Mouse (Mus musculus) splenic B cell, adult 2 months (primary cell): Measurements from ENCODE around the gene Usp20.
A peak's percentile ranks its signal among the peaks of the same experiment; 100 is the strongest.

Source experiments
- DNase-seq: peaks from one replicate; pipeline ENCODE4 v3.0.0-alpha.2; 2011; ENCODE audit warnings: low read depth, low spot score
- H3K27me3 ChIP-seq: 2 replicates; pipeline ENCODE4 v1.6.1; 2012; ENCODE audit warnings: mild to moderate bottlenecking, low read length, moderate library complexity, mixed read lengths; ENCODE audit not compliant: control insufficient read depth, poor library complexity, insufficient read depth, severe bottlenecking
- H3K36me3 ChIP-seq: 2 replicates; pipeline ENCODE4 v1.6.1; 2012; ENCODE audit warnings: mild to moderate bottlenecking, low read length, moderate library complexity, mixed read lengths; ENCODE audit not compliant: control insufficient read depth, poor library complexity, insufficient read depth, severe bottlenecking

The Usp20 gene

DNA sequence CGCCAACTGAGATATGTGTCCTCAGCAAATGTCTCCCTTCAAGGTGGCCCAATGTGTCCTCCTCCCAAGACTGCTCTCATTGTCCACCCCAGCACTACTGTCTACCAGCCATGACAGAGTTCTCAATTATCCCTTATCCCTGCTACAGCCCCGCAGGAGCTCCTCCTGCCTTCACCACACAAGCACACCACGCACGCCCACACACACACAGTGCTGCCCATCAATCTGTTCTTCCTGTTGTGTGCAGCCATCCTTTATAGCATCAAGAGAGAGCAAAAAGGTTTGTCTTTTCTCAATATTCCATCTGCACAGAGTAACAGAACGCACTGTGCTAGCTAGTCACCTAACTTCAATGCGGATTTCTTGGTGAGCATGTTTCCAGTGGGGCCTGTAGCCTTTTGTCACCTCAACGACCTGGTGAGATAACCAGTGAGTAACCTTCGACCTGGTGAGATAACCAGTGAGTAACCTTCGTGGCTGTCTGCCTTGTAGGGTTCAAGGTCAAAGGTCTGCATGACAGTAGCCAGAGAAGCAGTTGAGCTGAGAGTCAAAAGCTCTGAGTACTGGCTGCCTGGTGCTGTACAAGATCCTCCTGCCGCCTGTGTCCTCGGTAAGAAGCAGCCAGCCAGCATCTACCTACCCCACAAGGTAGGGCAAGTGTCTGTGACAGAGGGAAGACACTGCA lies 19.4 kb upstream of the Usp20 start:
- H3K27me3 ChIP-seq, result no peaks in the 10 kb centered on the region
- no peak for DNase-seq
- peaks cover 6% of the 10 kb centered on the region for H3K36me3 ChIP-seq

DNA sequence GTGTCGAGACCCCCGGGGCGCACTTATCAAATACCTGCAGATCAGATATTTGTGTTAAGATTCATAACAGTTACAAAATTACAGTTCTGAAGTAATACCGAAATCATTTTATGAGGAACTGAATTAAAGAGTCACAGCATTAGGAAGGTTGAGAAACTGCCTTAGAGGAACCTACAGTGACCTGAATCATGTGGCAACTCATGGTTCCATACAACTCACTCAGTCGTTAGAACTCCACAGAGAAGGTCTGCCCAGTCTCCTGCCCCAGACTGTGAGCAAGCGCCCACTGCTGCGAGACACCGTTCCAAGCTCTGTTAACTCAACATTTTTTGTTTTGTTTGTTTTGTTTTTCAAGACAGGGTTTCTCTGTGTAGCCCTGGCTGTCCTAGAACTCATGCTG lies 16.5 kb upstream of the Usp20 start:
- no peak for DNase-seq
- Histone ChIP-seq H3K27me3 (no peaks in the 10 kb centered on the region), H3K36me3 (peaks cover 5% of the 10 kb centered on the region)

DNA sequence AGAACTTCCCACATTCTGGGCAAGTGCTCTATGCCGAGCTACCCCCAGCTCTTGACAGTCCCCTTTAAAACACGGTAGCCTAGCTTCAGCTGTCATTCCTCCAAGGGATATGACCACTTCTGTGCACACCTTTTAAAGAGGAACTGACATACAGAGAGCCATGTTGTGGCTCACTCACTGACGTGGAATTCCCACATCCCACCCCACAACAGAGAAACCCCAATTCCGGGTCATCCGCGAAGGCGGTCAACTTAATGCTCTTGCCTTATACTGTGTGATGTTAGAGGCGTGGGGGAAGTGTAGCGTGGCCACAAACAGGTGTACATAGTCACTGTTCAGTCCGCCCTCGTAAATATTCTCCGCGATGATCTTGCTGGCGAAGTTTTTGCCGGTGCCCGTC lies 15.3 kb upstream of the Usp20 start:
- peak; percentile 44 for DNase-seq
- Histone ChIP-seq H3K27me3 (no peaks in the 10 kb centered on the region), H3K36me3 (peaks cover 3% of the 10 kb centered on the region; the same call in 1 of the 2 replicates)

DNA sequence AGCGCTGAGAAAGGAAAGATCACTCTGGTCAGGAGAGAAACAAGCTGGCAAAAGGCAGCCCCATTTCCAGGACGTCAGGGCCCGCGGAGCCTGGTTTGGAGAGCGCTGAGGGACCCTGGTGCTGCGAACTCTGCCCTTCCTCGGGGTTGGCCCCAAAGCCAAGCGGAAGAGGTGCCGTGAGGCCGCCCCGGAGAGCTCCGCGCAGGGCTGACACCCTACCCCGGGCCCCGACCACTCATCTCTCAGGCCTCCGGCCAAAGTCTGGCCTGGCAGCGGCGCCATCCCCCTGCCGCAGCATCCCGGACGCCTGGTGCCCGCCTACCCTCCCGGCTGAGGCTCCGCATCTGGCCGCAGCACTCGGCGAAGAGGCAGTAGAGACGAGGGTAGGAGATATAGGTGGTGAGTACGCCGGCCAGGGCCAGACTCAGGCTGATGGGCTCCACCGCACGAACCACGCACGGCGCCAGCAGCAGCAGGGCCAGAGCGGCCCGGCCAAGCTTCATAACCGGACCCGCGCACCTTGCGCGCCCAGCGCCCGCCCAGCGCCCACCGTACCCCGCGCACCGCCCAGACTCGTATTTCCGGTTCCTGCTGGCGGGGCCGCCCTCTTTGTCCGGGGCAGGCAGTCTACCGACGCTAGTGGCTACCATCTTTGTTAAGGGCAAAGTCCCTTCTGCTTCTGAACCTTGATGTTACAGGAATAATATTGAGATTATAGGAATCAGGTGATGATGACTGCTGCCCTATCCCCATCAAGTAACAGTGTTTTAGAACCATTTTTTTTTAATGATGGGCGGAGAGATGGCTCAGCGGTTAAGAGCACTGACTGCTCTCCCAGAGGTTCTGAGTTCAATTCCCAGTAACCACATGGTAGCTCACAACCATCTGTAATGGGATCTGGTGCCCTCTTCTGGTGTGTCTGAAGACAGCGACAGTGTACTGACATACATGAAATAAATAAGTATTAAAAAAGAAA lies 14.4 kb upstream of the Usp20 start, which contains the start of gene Tor1a:
TSS of gene Tor1a (minus strand) at position 582 of the 976 bp plus-strand sequence.
- Histone ChIP-seq H3K27me3 (no peaks in the 10 kb centered on the region), H3K36me3 (peaks cover 2% of the 10 kb centered on the region; the same call in 1 of the 2 replicates)
- peak; percentile 86 for DNase-seq

DNA sequence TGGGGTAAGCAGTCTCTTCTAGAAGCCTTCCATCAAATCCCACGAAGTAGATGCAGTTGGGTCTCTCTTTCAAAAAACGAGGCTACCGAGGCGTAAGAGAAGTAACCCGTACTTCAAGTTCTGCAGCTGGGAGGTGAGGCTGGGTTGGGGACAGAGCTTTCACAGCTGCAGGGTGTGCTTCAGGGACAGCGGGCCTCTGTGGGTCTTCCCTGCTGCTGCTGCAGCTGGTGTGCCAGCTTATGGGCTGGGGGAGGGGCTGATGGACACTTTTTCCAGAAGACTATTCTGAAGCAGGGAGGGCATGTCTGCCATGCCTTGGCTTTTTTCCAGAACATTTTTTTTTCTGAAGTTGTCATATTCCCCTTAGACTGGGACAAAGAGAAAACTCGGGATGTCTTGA lies 945 bp downstream of the Usp20 start:
- peaks cover 3% of the 10 kb centered on the region for H3K36me3 ChIP-seq
- no peak for DNase-seq
- no peaks in the 10 kb centered on the region for H3K27me3 ChIP-seq

DNA sequence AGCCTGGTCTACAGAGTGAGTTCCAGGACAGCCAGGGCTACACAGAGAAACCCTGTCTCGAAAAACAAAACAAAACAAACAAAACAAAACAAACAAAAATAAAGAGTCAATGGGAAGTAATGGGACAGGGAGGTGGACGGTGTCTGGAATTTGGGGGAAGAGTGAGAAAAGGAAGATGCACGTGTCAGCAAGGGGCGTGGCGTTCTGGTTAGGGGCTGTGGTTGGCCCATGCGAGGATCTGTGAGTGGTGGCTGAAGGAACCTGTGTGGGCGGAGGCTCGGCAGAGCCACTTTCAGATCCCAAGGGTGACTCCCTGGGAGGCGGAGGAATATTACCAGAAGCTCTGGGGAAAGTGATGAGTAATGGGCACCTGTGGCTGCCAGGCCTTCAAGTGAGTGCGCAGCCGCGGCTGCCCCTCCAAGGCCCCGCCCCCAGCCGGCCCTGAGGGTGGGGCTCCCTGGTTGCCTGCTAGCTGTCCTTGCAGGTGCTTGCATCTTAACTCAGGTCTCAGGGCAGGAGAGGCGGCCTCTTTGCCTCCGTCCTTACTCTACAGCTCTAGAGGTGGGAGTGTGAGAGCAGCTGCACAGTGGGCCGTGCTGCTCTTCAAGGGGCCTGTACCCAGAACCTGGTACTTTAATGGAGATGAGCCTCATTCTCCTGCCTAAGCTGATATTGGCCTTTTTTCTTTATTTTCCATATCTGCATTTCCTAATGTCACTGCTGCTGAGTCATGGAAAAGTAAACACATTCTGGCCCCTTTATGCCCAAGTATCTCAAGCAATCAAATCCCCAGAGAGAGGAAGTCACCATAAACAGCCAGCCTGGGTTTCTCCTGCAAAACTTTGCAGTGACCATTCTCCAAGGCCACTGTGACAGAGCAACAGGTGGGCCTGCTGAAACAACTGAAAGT lies 3.3 kb downstream of the Usp20 start:
- no peaks in the 10 kb centered on the region for H3K27me3 ChIP-seq
- H3K36me3 ChIP-seq, result 0 out of 2 replicates have a peak, but pooled peaks cover 2% of the 10 kb centered on the region
- peak; percentile 34 for DNase-seq

DNA sequence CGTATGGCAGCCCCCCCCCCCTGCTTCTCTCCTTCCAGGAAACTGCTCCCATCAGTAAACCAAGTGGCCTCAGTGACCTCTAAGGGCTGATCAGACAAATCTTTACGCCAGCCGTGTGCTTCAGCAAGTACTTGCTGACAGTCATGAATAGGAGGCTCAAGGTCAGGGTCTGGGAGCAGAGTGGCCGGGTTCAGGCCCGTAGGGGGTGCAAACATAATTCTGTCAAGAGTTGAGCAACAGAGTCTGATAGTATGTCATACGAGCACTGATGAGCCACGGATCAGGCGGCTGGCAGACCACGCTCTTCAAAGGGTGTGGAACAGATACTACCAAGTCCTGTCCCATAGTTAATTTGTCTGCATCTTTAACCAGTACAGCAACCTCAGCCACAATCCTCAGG lies 8.1 kb downstream of the Usp20 start:
- Histone ChIP-seq H3K36me3 (0 out of 2 replicates have a peak, but pooled peaks cover 2% of the 10 kb centered on the region), H3K27me3 (no peaks in the 10 kb centered on the region)
- no peak for DNase-seq

DNA sequence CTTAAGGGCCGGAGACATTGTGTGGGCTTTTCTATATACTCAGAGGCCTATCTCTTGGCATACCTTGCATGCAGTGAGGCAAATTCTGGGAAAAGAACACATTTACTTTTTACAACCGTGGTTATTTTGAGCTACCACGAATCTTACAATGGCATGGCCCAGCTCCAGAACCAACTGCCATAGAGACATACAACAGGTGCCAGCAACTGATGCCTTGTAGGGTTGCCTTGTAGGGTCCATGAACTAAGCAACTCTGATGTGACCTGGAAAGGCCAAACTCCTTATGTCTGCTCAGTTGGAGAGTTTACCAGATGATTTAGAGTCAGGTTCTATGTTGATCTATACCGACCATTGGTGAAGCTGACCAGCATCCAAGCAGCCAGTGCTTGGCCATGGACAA lies 12.8 kb downstream of the Usp20 start:
- H3K27me3 ChIP-seq, result no peaks in the 10 kb centered on the region
- DNase-seq, result no peak
- no peaks in the 10 kb centered on the region for H3K36me3 ChIP-seq

DNA sequence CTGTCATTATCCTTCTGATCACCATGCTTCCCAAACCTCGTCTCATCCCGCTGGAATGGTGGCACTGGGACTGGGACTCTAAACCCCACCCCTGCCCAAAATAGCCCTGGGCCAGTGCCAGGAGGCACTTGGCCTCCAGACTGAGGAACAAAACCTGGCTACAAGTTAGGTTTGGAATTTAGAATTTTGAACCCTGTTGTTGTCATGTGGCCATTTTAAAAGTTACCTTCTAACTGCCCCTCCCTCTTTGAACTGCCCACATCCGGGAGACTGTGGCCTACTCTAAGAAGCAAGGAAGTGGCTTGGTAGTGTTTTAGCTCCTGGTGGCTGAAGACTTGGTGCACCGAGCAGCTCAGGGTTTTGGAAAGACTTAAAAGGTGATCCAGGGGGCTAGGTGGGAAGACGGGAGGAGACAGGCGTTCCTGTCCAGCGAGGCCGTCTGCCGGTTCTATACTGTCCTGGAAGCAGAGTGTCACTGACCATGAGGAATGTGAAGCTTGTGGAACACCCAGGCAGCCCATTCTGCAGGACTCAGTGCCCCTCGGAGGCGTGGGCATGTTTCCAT lies 13.4 kb downstream of the Usp20 start:
- DNase-seq, result no peak
- no peaks in the 10 kb centered on the region for H3K27me3 ChIP-seq

DNA sequence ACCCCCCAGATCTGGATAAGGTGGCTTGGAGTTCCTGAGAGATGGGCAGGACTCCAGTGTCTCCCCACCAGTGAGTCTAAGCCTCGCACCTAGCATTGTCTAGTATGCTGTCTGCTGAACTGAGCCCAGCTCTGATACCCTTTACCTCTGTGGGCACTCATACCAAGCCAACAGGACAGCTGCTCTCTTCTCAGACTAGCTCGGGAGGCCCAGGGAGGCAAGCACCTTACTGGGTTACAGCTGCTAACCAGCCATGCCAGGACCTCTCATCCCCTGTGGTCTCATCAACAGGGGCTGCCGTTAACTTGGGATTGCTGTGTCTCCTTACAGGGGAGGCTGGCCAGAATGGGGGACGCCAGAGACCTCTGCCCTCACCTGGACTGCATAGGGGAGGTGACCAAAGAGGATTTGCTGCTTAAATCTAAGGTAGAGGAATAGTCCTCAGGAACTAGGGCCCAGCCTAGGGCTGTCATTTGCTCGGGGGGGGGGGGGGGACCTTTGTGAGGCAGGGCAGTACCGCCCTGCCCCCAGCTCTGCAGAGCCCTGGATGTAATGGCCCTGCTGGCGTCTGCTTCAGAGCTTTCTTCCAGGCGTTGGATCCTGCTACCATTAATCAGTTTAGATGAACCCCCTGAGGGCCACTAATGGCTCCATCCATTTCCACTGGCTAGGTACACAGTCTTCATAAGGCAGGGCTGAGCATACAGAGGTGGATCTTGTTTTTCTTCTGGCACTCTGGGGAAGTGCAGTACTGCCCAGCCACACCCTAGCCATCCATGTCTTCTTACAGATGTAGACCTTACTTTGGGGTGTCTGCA lies 16.6 kb downstream of the Usp20 start:
- Histone ChIP-seq H3K27me3 (no peaks in the 10 kb centered on the region), H3K36me3 (no peaks in the 10 kb centered on the region)
- no peak for DNase-seq

More for the DNA sequence above, 13.4 kb downstream of the Usp20 start:
- H3K36me3 ChIP-seq, result no peaks in the 10 kb centered on the region

DNA sequence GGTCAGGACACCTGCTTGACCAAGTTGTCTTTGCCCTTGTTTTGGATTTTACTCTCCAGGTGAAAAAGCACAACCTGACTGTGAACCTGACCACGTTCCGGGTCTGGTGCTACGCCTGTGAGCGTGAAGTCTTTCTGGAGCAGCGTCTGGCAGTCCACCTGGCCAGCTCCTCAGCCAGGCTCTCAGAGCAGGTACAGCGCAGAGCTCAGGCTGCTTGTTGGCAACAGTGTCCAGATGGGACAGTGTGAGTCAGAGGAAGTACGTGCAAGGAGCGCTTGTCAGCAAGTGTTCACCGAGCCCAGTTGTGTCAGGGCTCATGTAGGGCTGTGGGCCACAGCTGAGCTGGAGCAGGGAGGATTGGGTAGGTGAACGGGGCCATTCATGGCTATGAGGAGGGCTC lies 20.8 kb downstream of the Usp20 start:
- Histone ChIP-seq H3K27me3 (no peaks in the 10 kb centered on the region), H3K36me3 (no peaks in the 10 kb centered on the region; the same call in 1 of the 2 replicates)

DNA sequence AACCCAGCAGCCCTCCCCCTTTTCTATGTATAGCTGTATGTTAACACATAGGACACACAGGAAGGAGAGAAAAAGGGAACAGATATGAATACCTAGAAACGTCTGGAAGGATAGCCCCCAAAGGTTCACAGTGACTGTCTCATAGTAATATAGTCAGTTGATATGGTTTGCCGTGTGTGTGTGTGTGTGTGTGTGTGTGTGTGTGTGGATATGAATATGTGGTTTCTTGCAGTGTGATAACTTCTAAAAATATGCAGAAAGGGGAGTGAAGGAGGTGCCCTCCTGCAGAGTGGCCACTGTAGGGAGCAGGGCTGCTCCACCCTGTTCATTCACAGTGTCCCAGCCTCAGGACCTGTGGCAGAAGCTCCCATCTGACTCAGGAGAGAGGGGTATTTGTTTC lies 23.4 kb downstream of the Usp20 start:
- Histone ChIP-seq H3K36me3 (no peaks in the 10 kb centered on the region; the same call in 1 of the 2 replicates), H3K27me3 (no peaks in the 10 kb centered on the region)
- no peak for DNase-seq

More for the DNA sequence above, 20.8 kb downstream of the Usp20 start:
- no peak for DNase-seq

DNA sequence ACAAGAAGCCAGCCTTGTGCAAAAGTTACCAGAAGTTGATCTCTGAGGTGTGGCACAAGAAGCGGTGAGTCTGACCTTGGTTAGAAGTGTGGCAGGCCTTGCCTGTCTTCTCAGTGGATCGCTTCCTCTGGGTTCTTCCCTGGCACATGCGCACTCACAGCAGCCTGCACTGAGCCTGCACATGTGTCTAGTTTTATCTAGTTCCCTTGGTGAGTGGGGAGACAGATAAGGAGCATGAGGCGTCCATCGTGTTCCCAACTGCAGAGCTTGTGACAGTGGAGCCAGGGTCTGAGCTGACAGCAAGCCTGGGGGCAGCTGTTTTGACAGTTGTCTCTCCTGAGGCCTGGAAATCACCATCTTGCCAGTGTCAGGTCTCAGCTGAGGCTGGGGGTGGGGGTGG lies 24.4 kb downstream of the Usp20 start:
- no peaks in the 10 kb centered on the region for H3K27me3 ChIP-seq
- H3K36me3 ChIP-seq, result no peaks in the 10 kb centered on the region; the same call in 1 of the 2 replicates
- no peak for DNase-seq
